Mouse (Mus musculus) small intestine, adult 2 months (tissue): ENCODE data around the gene Bmf.

Source experiments
- CTCF ChIP-seq: fragments of 200-500 bp; IDR thresholded peaks from 2 replicates; pipeline ENCODE4 v1.5.1; 2012; ENCODE audit warnings: low read depth, mild to moderate bottlenecking, control low read depth, inconsistent platforms, low read length, moderate library complexity, mixed read lengths; ENCODE audit not compliant: insufficient replicate concordance, insufficient read length; ENCODE audit errors: extremely low read depth
- POLR2A ChIP-seq: fragments of 200-500 bp; IDR thresholded peaks from 2 replicates; pipeline ENCODE4 v1.6.1; 2012; ENCODE audit warnings: low read depth, mild to moderate bottlenecking, control low read depth, inconsistent platforms, low read length, moderate library complexity

GRCm38 (mm10) chr2:118478833-118479549 lies 70.5 kb downstream of the Bmf start:
- TF ChIP-seq POLR2A (no peak), CTCF (no peak)
